In genomic region chr10:40342036-40342435, GRCm38 (mm10) we compare ENCODE assay signal across 23 mouse cellular contexts. TPM values are rescaled to one million over a fixed set of nuclear protein-coding genes. Genes with fewer than 3 reads are reported as not detected.
DNase-seq lines count a peak whose midpoint lies in the region; ATAC-seq and TF ChIP-seq lines count a peak whose summit lies in the region.
"Had no signal": no experiment of that assay in that cellular context is flagged by ENCODE, and none has a peak within 500 bp of the region (broad histone marks: within the 10 kb centered on the region; RNA-seq: fewer than 3 reads in every experiment).

No protein-coding gene starts in this region.

- no peak overlapping the region for H3K4me3 ChIP-seq in intestine, embryonic 16.5 days (ENCODE audit: low read length)
- H3K4me3 ChIP-seq in small intestine, adult 2 months (ENCODE audit: low read depth, low read length) = no peak overlapping the region
- H3K4me3 ChIP-seq: embryonic facial prominence, embryonic 12.5 days; embryonic facial prominence, embryonic 15.5 days; gastrocnemius, adult 2 months; heart, adult 2 months; heart, embryonic 10.5 days; heart, embryonic 13.5 days; hindbrain, embryonic 13.5 days had no signal

- H3K27ac ChIP-seq in intestine, embryonic 16.5 days (ENCODE audit: low read length) = no peak overlapping the region
- peak overlapping the region; percentile 82 for H3K27ac ChIP-seq in small intestine, adult 2 months (ENCODE audit: insufficient read depth, low read depth, low read length)
- H3K27ac ChIP-seq: embryonic facial prominence, embryonic 12.5 days; embryonic facial prominence, embryonic 15.5 days; gastrocnemius, adult 2 months; heart, adult 2 months; heart, embryonic 10.5 days; heart, embryonic 13.5 days; hindbrain, embryonic 13.5 days had no signal

- no peaks in the 10 kb centered on the region for H3K27me3 ChIP-seq in intestine, embryonic 16.5 days (replicated peaks; ENCODE audit: control insufficient read depth, insufficient read depth, low read length)
- no peaks in the 10 kb centered on the region for H3K27me3 ChIP-seq in small intestine, adult 2 months (ENCODE audit: control insufficient read depth, insufficient read depth, low read length)
- H3K27me3 ChIP-seq: embryonic facial prominence, embryonic 12.5 days; embryonic facial prominence, embryonic 15.5 days; hindbrain, embryonic 13.5 days; Patski had no signal

- intact Hi-C loops in heart, postnatal 14 days (cut with DNase I) = no loop called here
- intact Hi-C loops in gastrocnemius, postnatal 14 days (cut with DNase I; ENCODE audit: low total_unique reads) = no loop called here

- no peak for TF ChIP-seq POLR2A in small intestine, adult 2 months (IDR thresholded peaks at IDR 0.05; ENCODE audit: low read depth, low read length)

- peak; percentile 53 for ATAC-seq in intestine, embryonic 16.5 days
- ATAC-seq: forebrain, embryonic 14.5 days; forebrain, postnatal 0 days; hindbrain, embryonic 16.5 days; Patski had no signal

- H3K9ac ChIP-seq in intestine, embryonic 16.5 days (ENCODE audit: low read depth, low read length) = no peak overlapping the region
- H3K9ac ChIP-seq: embryonic facial prominence, embryonic 12.5 days; embryonic facial prominence, embryonic 15.5 days; forebrain, postnatal 0 days; heart, embryonic 13.5 days; hindbrain, embryonic 13.5 days had no signal

- no peak overlapping the region for H3K4me2 ChIP-seq in intestine, embryonic 16.5 days (ENCODE audit: low read depth, low read length)
- H3K4me2 ChIP-seq: embryonic facial prominence, embryonic 12.5 days; embryonic facial prominence, embryonic 15.5 days; heart, embryonic 13.5 days; hindbrain, embryonic 13.5 days had no signal

- H3K36me3 ChIP-seq in intestine, embryonic 16.5 days (ENCODE audit: control insufficient read depth, insufficient read depth, low read length) = no peaks in the 10 kb centered on the region
- no peaks in the 10 kb centered on the region for H3K36me3 ChIP-seq in small intestine, adult 2 months (ENCODE audit: control insufficient read depth, insufficient read depth, low read length)
- H3K36me3 ChIP-seq: embryonic facial prominence, embryonic 12.5 days; embryonic facial prominence, embryonic 15.5 days; heart, embryonic 10.5 days; heart, embryonic 13.5 days; hindbrain, embryonic 13.5 days had no signal

- no peaks in the 10 kb centered on the region for H3K4me1 ChIP-seq in intestine, embryonic 16.5 days (ENCODE audit: control insufficient read depth, insufficient read depth, low read length)
- H3K4me1 ChIP-seq in small intestine, adult 2 months (ENCODE audit: control insufficient read depth, insufficient read depth, insufficient read length, low read length) = peaks cover 10% of the 10 kb centered on the region
- H3K4me1 ChIP-seq: heart, embryonic 13.5 days had no signal

- no peaks in the 10 kb centered on the region for H3K9me3 ChIP-seq in intestine, embryonic 16.5 days (ENCODE audit: control insufficient read depth, low read length)
- H3K9me3 ChIP-seq: embryonic facial prominence, embryonic 12.5 days; embryonic facial prominence, embryonic 15.5 days; heart, embryonic 10.5 days; hindbrain, embryonic 13.5 days had no signal

- 48% methylated on average over 4 of the region's 4 CpGs for WGBS in intestine, embryonic 16.5 days
- WGBS in small intestine, adult 2 months = 13% methylated on average over 4 of the region's 4 CpGs

- peak; percentile 53 for DNase-seq in heart, adult 11 months
- no peak for DNase-seq in heart, postnatal 14 days
- no peak for DNase-seq in adrenal gland, postnatal 14 days
- no peak for DNase-seq in gastrocnemius, postnatal 14 days
- DNase-seq: adrenal gland, postnatal 10 days; cerebellum, adult 11 months; cerebellum, adult 2 months; cerebellum, adult 9-11 months; cerebellum, postnatal 25 days; forebrain, postnatal 0 days; gastrocnemius, adult 2 months; gastrocnemius, postnatal 25 days; heart, adult 2 months had no signal

- no peak for TF ChIP-seq CTCF in small intestine, adult 2 months (IDR thresholded peaks at IDR 0.05; ENCODE audit: extremely low read depth, insufficient read length, insufficient replicate concordance, low read depth, low read length)

RNA-seq across cellular contexts. Expression of gene Cdk19, which starts 2.7 kb away (rescaled TPM):
- total RNA-seq in heart, postnatal 14 days (2021) = 10 to 100 TPM; 14.9 to 15.9 TPM
- 4.0 and 4.6 TPM in 2 replicates for polyA plus RNA-seq in intestine, embryonic 16.5 days (2015; fragmentation: Nextera tagmentation; extraction: Ambion mirVana)
- 1.4 and 2.8 TPM in 2 replicates for polyA plus RNA-seq in small intestine, adult 2 months (2012; rRNA removed)
- total RNA-seq in adrenal gland, postnatal 14 days (2021) = 10.9 and 14.5 TPM in 2 replicates
- total RNA-seq in gastrocnemius, postnatal 14 days (2021) = 1 to 10 TPM; 5.4 to 6.4 TPM

RNA-seq across cellular contexts. Expression of gene Amd1, which starts 40.0 kb away (rescaled TPM):
- 10 to 100 TPM; 77.6 to 84.8 TPM for total RNA-seq in heart, postnatal 14 days (2021)
- 41.9 and 47.2 TPM in 2 replicates for polyA plus RNA-seq in intestine, embryonic 16.5 days (2015; fragmentation: Nextera tagmentation; extraction: Ambion mirVana)
- polyA plus RNA-seq in small intestine, adult 2 months (2012; rRNA removed) = 0.95 and 1.7 TPM in 2 replicates
- total RNA-seq in adrenal gland, postnatal 14 days (2021) = 37.1 and 39.0 TPM in 2 replicates
- 10 to 100 TPM; 20.7 to 24.8 TPM for total RNA-seq in gastrocnemius, postnatal 14 days (2021)
